13 mouse cellular contexts compared by ENCODE assay signal in genomic region chr8:122642071-122642470, GRCm38 (mm10). TPM values are rescaled to one million over a fixed set of nuclear protein-coding genes. Genes with fewer than 3 reads are reported as not detected.
DNase-seq lines count a peak whose midpoint lies in the region; ATAC-seq and TF ChIP-seq lines count a peak whose summit lies in the region.
"Had no signal": no experiment of that assay in that cellular context is flagged by ENCODE, and none has a peak within 500 bp of the region (broad histone marks: within the 10 kb centered on the region; RNA-seq: fewer than 3 reads in every experiment).

No protein-coding gene starts in this region.

- no peaks in the 10 kb centered on the region for H3K36me3 ChIP-seq in lung, embryonic 14.5 days (ENCODE audit: insufficient read depth)
- peaks cover 14% of the 10 kb centered on the region for H3K36me3 ChIP-seq in forebrain, embryonic 12.5 days (replicated peaks)

- H3K4me1 ChIP-seq in lung, embryonic 14.5 days (ENCODE audit: insufficient read depth) = peaks cover 12% of the 10 kb centered on the region
- peaks cover 18% of the 10 kb centered on the region for H3K4me1 ChIP-seq in forebrain, embryonic 12.5 days

- H3K4me2 ChIP-seq in lung, embryonic 14.5 days = no peak overlapping the region
- no peak overlapping the region for H3K4me2 ChIP-seq in forebrain, embryonic 12.5 days
- H3K4me2 ChIP-seq: hindbrain, embryonic 15.5 days; limb, embryonic 15.5 days had no signal

- ATAC-seq in lung, embryonic 14.5 days (ENCODE audit: insufficient read depth) = no peak
- no peak for ATAC-seq in forebrain, embryonic 12.5 days (ENCODE audit: low FRiP score)

- H3K9me3 ChIP-seq in lung, embryonic 14.5 days (ENCODE audit: low read depth, low read length) = no peaks in the 10 kb centered on the region
- no peaks in the 10 kb centered on the region for H3K9me3 ChIP-seq in forebrain, embryonic 12.5 days
- H3K9me3 ChIP-seq: hindbrain, embryonic 15.5 days; limb, embryonic 15.5 days had no signal

- no peak overlapping the region for H3K27ac ChIP-seq in lung, embryonic 14.5 days (ENCODE audit: low read depth)
- H3K27ac ChIP-seq in forebrain, embryonic 12.5 days = no peak overlapping the region
- H3K27ac ChIP-seq: hindbrain, embryonic 15.5 days; limb, embryonic 15.5 days had no signal

- 50% methylated on average over 9 of the region's 9 CpGs for WGBS in lung, embryonic 14.5 days
- WGBS in forebrain, embryonic 12.5 days = 83% methylated on average over 9 of the region's 9 CpGs

- no peak overlapping the region for H3K9ac ChIP-seq in lung, embryonic 14.5 days
- no peak overlapping the region for H3K9ac ChIP-seq in forebrain, embryonic 12.5 days
- H3K9ac ChIP-seq: hindbrain, embryonic 15.5 days; limb, embryonic 15.5 days had no signal

- no peaks in the 10 kb centered on the region; the same call in 1 of the 2 replicates for H3K27me3 ChIP-seq in lung, embryonic 14.5 days (ENCODE audit: insufficient read depth, low read length)
- peaks cover 12% of the 10 kb centered on the region; the same call in 1 of the 2 replicates for H3K27me3 ChIP-seq in forebrain, embryonic 12.5 days
- H3K27me3 ChIP-seq: hindbrain, embryonic 15.5 days; limb, embryonic 15.5 days had no signal

- intact Hi-C loops in gastrocnemius, postnatal 14 days (cut with DNase I; ENCODE audit: low total_unique reads) = no loop called here
- intact Hi-C loops in gastrocnemius, postnatal 36 days (cut with DNase I) = no loop called here

- peak; percentile 41 for DNase-seq in gastrocnemius, postnatal 14 days
- no peak for DNase-seq in gastrocnemius, postnatal 36 days
- peak; percentile 48 for DNase-seq in Muller cell, postnatal 12 days (ENCODE audit: inconsistent ontology term)
- DNase-seq in frontal cortex, postnatal 25 days (ENCODE audit: low spot score in 2 of 2) = peak; percentile 35 to 43
- DNase-seq in lung, embryonic 14.5 days = peak; percentile 47
- DNase-seq in thymus, postnatal 10 days (ENCODE audit: low spot score in 2 of 2) = no peak
- no peak for DNase-seq in gastrocnemius, adult 8-10 months (ENCODE audit: low spot score in 2 of 2)

- no peak for TF ChIP-seq CTCF in lung, embryonic 14.5 days (IDR thresholded peaks at IDR 0.05; ENCODE audit: low read depth)

- no peak overlapping the region for H3K4me3 ChIP-seq in lung, embryonic 14.5 days (ENCODE audit: low read depth, low read length)
- no peak overlapping the region for H3K4me3 ChIP-seq in forebrain, embryonic 12.5 days (replicated peaks)
- H3K4me3 ChIP-seq: hindbrain, embryonic 15.5 days; limb, embryonic 15.5 days had no signal

RNA-seq across cellular contexts. Expression of gene Pabpn1l, which starts 19.5 kb away (rescaled TPM):
- not detected for total RNA-seq in gastrocnemius, postnatal 14 days (2021)
- not detected for total RNA-seq in gastrocnemius, postnatal 36 days (2021)
- polyA plus RNA-seq in lung, embryonic 14.5 days (2014; fragmentation: Nextera tagmentation; extraction: Ambion mirVana) = not detected in 2 replicates
- polyA plus RNA-seq in forebrain, embryonic 12.5 days (2016; fragmentation: Nextera tagmentation; extraction: Ambion mirVana) = not detected in 2 replicates
- total RNA-seq in gastrocnemius, adult 8-10 months (2022) = under 1 TPM in 1 of 4 experiments, not detected in 3; 0.27 TPM
- total RNA-seq: common myeloid progenitor, adult 5-6 weeks; ES-E14 had no signal
- polyA plus RNA-seq: hindbrain, embryonic 15.5 days; limb, embryonic 15.5 days; stomach, embryonic 16.5 days had no signal

RNA-seq across cellular contexts. Expression of gene Trappc2l, which starts 30.6 kb away (rescaled TPM):
- 10 to 100 TPM; 47.5 TPM for total RNA-seq in gastrocnemius, postnatal 14 days (2021)
- total RNA-seq in gastrocnemius, postnatal 36 days (2021) = 10 to 100 TPM; 38.2 to 40.6 TPM
- 49.7 and 57.2 TPM in 2 replicates for polyA plus RNA-seq in lung, embryonic 14.5 days (2014; fragmentation: Nextera tagmentation; extraction: Ambion mirVana)
- polyA plus RNA-seq in forebrain, embryonic 12.5 days (2016; fragmentation: Nextera tagmentation; extraction: Ambion mirVana) = 42.2 and 44.2 TPM in 2 replicates
- 10 to 100 TPM; 38.7 to 49.7 (median 44.0) TPM for total RNA-seq in gastrocnemius, adult 8-10 months (2022)

RNA-seq across cellular contexts. Expression of gene Galns, which starts 30.8 kb away (rescaled TPM):
- total RNA-seq in gastrocnemius, postnatal 14 days (2021) = 1 to 10 TPM; 2.9 to 3.6 TPM
- 1 to 10 TPM; 1.3 to 1.6 TPM for total RNA-seq in gastrocnemius, postnatal 36 days (2021)
- polyA plus RNA-seq in lung, embryonic 14.5 days (2014; fragmentation: Nextera tagmentation; extraction: Ambion mirVana) = 11.7 and 12.5 TPM in 2 replicates
- 4.2 and 5.0 TPM in 2 replicates for polyA plus RNA-seq in forebrain, embryonic 12.5 days (2016; fragmentation: Nextera tagmentation; extraction: Ambion mirVana)
- total RNA-seq in gastrocnemius, adult 8-10 months (2022) = under 1 TPM; 0.92 to 0.96 (median 0.93) TPM

RNA-seq across cellular contexts. Expression of gene Cbfa2t3, which starts 56.8 kb away (rescaled TPM):
- 10 to 100 TPM; 19.5 to 23.2 TPM for total RNA-seq in gastrocnemius, postnatal 14 days (2021)
- total RNA-seq in gastrocnemius, postnatal 36 days (2021) = 10 to 100 TPM; 17.0 to 18.7 TPM
- 4.7 and 5.7 TPM in 2 replicates for polyA plus RNA-seq in lung, embryonic 14.5 days (2014; fragmentation: Nextera tagmentation; extraction: Ambion mirVana)
- polyA plus RNA-seq in forebrain, embryonic 12.5 days (2016; fragmentation: Nextera tagmentation; extraction: Ambion mirVana) = 12.2 and 12.4 TPM in 2 replicates
- 10 to 100 TPM; 12.3 to 22.0 (median 17.2) TPM for total RNA-seq in gastrocnemius, adult 8-10 months (2022)

Comparison
In these comparisons a context has a peak if more than half of its experiments do, and no peak if none do; other contexts are left out.
1. DNase-seq: peak in gastrocnemius, postnatal 14 days (single experiment), Muller cell, postnatal 12 days (single experiment), frontal cortex, postnatal 25 days (2 of 2) and lung, embryonic 14.5 days (single experiment); none in gastrocnemius, postnatal 36 days (0 of 2), thymus, postnatal 10 days (0 of 2) and gastrocnemius, adult 8-10 months (0 of 2).